Mouse (Mus musculus): ENCODE data around the gene Npvf. TPM values are rescaled to one million over a fixed set of nuclear protein-coding genes. Genes with fewer than 3 reads are reported as not detected.

Npvf gene
- not detected in 3 replicates for total RNA-seq (2017)

- ATAC-seq (replicated peaks; ENCODE audit: insufficient number of reproducible peaks, low FRiP score, low TSS enrichment, poor library complexity, severe bottlenecking) = no peak
These were observed at the start of gene Npvf for GRCm38 (mm10) chr6:50654356-50654755. TSS of gene Npvf (minus strand) at chr6:50654439.

- no peak for ATAC-seq (replicated peaks; ENCODE audit: insufficient number of reproducible peaks, low FRiP score, low TSS enrichment, poor library complexity, severe bottlenecking)
These were observed 35.0 kb upstream of the Npvf start for GRCm38 (mm10) chr6:50689121-50689815.

- no peak for ATAC-seq (replicated peaks; ENCODE audit: insufficient number of reproducible peaks, low FRiP score, low TSS enrichment, poor library complexity, severe bottlenecking)
These were observed 30.6 kb upstream of the Npvf start for GRCm38 (mm10) chr6:50684646-50685415.

- ATAC-seq (replicated peaks; ENCODE audit: insufficient number of reproducible peaks, low FRiP score, low TSS enrichment, poor library complexity, severe bottlenecking) = no peak
These were observed 27.3 kb upstream of the Npvf start for GRCm38 (mm10) chr6:50681491-50681890.

- no peak for ATAC-seq (replicated peaks; ENCODE audit: insufficient number of reproducible peaks, low FRiP score, low TSS enrichment, poor library complexity, severe bottlenecking)
These were observed 26.3 kb upstream of the Npvf start for GRCm38 (mm10) chr6:50680224-50681215.

GRCm38 (mm10) chr6:50679486-50679828 lies 25.2 kb upstream of the Npvf start:
- no peak for ATAC-seq (replicated peaks; ENCODE audit: insufficient number of reproducible peaks, low FRiP score, low TSS enrichment, poor library complexity, severe bottlenecking)

- 0 out of 2 replicates have a peak, but pooled peaks have one; percentile 35 for ATAC-seq (replicated peaks; ENCODE audit: insufficient number of reproducible peaks, low FRiP score, low TSS enrichment, poor library complexity, severe bottlenecking)
These were observed 24.7 kb upstream of the Npvf start for GRCm38 (mm10) chr6:50678826-50679485.

- ATAC-seq (replicated peaks; ENCODE audit: insufficient number of reproducible peaks, low FRiP score, low TSS enrichment, poor library complexity, severe bottlenecking) = no peak
These were observed 17.0 kb upstream of the Npvf start for GRCm38 (mm10) chr6:50671191-50671590.

- ATAC-seq (replicated peaks; ENCODE audit: insufficient number of reproducible peaks, low FRiP score, low TSS enrichment, poor library complexity, severe bottlenecking) = no peak
These were observed 12.7 kb upstream of the Npvf start for GRCm38 (mm10) chr6:50666937-50667336.

GRCm38 (mm10) chr6:50665020-50665419 lies 10.8 kb upstream of the Npvf start:
- no peak for ATAC-seq (replicated peaks; ENCODE audit: insufficient number of reproducible peaks, low FRiP score, low TSS enrichment, poor library complexity, severe bottlenecking)

- no peak for ATAC-seq (replicated peaks; ENCODE audit: insufficient number of reproducible peaks, low FRiP score, low TSS enrichment, poor library complexity, severe bottlenecking)
These were observed 10.0 kb upstream of the Npvf start for GRCm38 (mm10) chr6:50664193-50664592.

GRCm38 (mm10) chr6:50662925-50663583 lies 8.8 kb upstream of the Npvf start:
- no peak for ATAC-seq (replicated peaks; ENCODE audit: insufficient number of reproducible peaks, low FRiP score, low TSS enrichment, poor library complexity, severe bottlenecking)

- ATAC-seq (replicated peaks; ENCODE audit: insufficient number of reproducible peaks, low FRiP score, low TSS enrichment, poor library complexity, severe bottlenecking) = no peak
These were observed 7.5 kb upstream of the Npvf start for GRCm38 (mm10) chr6:50661729-50662128.

GRCm38 (mm10) chr6:50658466-50658865 lies 4.2 kb upstream of the Npvf start:
- no peak for ATAC-seq (replicated peaks; ENCODE audit: insufficient number of reproducible peaks, low FRiP score, low TSS enrichment, poor library complexity, severe bottlenecking)

GRCm38 (mm10) chr6:50658018-50658417 lies 3.8 kb upstream of the Npvf start:
- no peak for ATAC-seq (replicated peaks; ENCODE audit: insufficient number of reproducible peaks, low FRiP score, low TSS enrichment, poor library complexity, severe bottlenecking)

- no peak for ATAC-seq (replicated peaks; ENCODE audit: insufficient number of reproducible peaks, low FRiP score, low TSS enrichment, poor library complexity, severe bottlenecking)
These were observed 2.2 kb upstream of the Npvf start for GRCm38 (mm10) chr6:50656426-50656825.

GRCm38 (mm10) chr6:50655925-50656324 lies 1.7 kb upstream of the Npvf start:
- no peak for ATAC-seq (replicated peaks; ENCODE audit: insufficient number of reproducible peaks, low FRiP score, low TSS enrichment, poor library complexity, severe bottlenecking)

GRCm38 (mm10) chr6:50647656-50648055 lies 6.6 kb downstream of the Npvf start:
- ATAC-seq (replicated peaks; ENCODE audit: insufficient number of reproducible peaks, low FRiP score, low TSS enrichment, poor library complexity, severe bottlenecking) = no peak

All from monocyte, adult 5-6 weeks (primary cell).